Mouse (Mus musculus) kidney, postnatal 0 days (tissue): Measurements from ENCODE around the gene Crip3. TPM values are rescaled to one million over a fixed set of nuclear protein-coding genes. Genes with fewer than 3 reads are reported as not detected.
A peak's percentile ranks its signal among the peaks of the same experiment; 100 is the strongest.

Source experiments
- ATAC-seq: fragments of 200-750 bp; cut with Nextera tagmentation; replicated peaks from 2 replicates; pipeline ENCODE4 v1.8.0; 2017; ENCODE audit warnings: low read depth, moderate number of reproducible peaks, moderate TSS enrichment, moderate library complexity; ENCODE audit not compliant: low FRiP score
- DNase-seq: peaks from one replicate; pipeline ENCODE4 v3.0.0-alpha.2; 2016; ENCODE audit warnings: low spot score
- H3K27ac ChIP-seq: fragments of 300-500 bp; sonication (generic); 2 replicates; pipeline ENCODE4 v1.5.1; 2014; ENCODE audit warnings: mild to moderate bottlenecking
- H3K27me3 ChIP-seq: fragments of 300-500 bp; sonication (generic); 2 replicates; pipeline ENCODE4 v1.6.1; 2014; ENCODE audit warnings: low read length, mixed read lengths; ENCODE audit not compliant: insufficient read depth
- H3K36me3 ChIP-seq: fragments of 300-500 bp; sonication (generic); 2 replicates; pipeline ENCODE4 v1.6.1; 2014; ENCODE audit warnings: low read length, mixed read lengths; ENCODE audit not compliant: insufficient read depth
- H3K4me1 ChIP-seq: fragments of 300-500 bp; sonication (generic); replicated peaks from 2 replicates; pipeline ENCODE4 v1.6.1; 2014; ENCODE audit warnings: antibody characterized with exemption, low read length, mixed read lengths; ENCODE audit not compliant: insufficient read depth
- H3K4me2 ChIP-seq: fragments of 300-500 bp; sonication (generic); 2 replicates; pipeline ENCODE4 v1.6.1; 2014; ENCODE audit warnings: mild to moderate bottlenecking, low read length, moderate library complexity, mixed read lengths
- H3K4me3 ChIP-seq: fragments of 300-500 bp; sonication (generic); replicated peaks from 2 replicates; pipeline ENCODE4 v1.5.1; 2014; ENCODE audit warnings: low read depth, low read length
- H3K9ac ChIP-seq: fragments of 300-500 bp; sonication (generic); 2 replicates; pipeline ENCODE4 v1.6.1; 2014; ENCODE audit warnings: low read depth, low read length
- H3K9me3 ChIP-seq: fragments of 300-500 bp; sonication (generic); replicated peaks from 2 replicates; pipeline ENCODE4 v1.6.1; 2016; ENCODE audit warnings: low read length, inconsistent platforms, mixed read lengths
- CTCF ChIP-seq: IDR thresholded peaks from 2 replicates; pipeline ENCODE4 v1.5.1; 2016; ENCODE audit warnings: antibody characterized with exemption, low read depth, mild to moderate bottlenecking, moderate library complexity
- WGBS: fragments of 180-500 bp; shearing (Covaris S2); extraction: QIAGEN DNeasy Blood & Tissue Kit; methylation state at CpG from one replicate; pipeline ENCODE4 v1.1.7; 2014; 5-methylcytosine and 5-hydroxymethylcytosine counted together
- polyA plus RNA-seq: library from polyadenylated mRNA; unstranded; fragments of >200 nt; fragmentation: Nextera tagmentation; extraction: Ambion mirVana; gene quantifications from 2 replicates; pipeline ENCODE4 v1.2.1, GENCODE M21; 2015

The Crip3 gene
- polyA plus RNA-seq, 1 experiment from 2014 or later, result 0.34 TPM

DNA sequence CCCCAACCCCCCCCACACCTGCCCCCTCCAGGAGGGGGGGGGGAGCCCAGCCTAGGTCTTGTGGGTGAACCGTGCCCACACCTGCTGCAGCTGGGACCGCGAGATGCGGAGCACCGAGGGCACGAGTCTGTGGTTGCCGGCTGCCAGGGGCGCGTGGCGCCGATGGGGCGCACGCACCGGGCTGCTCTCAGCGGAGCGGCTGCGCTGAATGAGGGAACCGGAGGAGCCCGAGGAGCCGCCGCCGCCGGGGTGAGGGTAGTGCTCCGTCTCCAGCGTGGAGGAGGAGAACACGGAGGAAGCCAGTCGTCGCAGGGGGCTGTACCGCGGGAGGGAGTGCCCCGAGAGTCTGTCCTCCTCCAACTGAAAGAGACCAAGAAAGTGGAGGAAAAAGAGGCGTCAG, 31.9 kb downstream of the Crip3 start:
- no peak; the same call in 1 of the 2 replicates for ATAC-seq
- H3K4me1 ChIP-seq, result peaks cover 8% of the 10 kb centered on the region; the same call in 1 of the 2 replicates
- H3K4me3 ChIP-seq, result peak overlapping the region; percentile 16
- TF ChIP-seq CTCF, result no peak
- no peaks in the 10 kb centered on the region for H3K9me3 ChIP-seq
- H3K27ac ChIP-seq, result no peak overlapping the region
- peak overlapping the region; percentile 44; the same call in 1 of the 2 replicates for H3K9ac ChIP-seq
- peaks cover 26% of the 10 kb centered on the region for H3K27me3 ChIP-seq
- no peaks in the 10 kb centered on the region for H3K36me3 ChIP-seq
- peak overlapping the region; percentile 51 for H3K4me2 ChIP-seq
- WGBS, result under 1% methylated on average over 31 of the region's 32 CpGs
- DNase-seq, result peak; percentile 26

DNA sequence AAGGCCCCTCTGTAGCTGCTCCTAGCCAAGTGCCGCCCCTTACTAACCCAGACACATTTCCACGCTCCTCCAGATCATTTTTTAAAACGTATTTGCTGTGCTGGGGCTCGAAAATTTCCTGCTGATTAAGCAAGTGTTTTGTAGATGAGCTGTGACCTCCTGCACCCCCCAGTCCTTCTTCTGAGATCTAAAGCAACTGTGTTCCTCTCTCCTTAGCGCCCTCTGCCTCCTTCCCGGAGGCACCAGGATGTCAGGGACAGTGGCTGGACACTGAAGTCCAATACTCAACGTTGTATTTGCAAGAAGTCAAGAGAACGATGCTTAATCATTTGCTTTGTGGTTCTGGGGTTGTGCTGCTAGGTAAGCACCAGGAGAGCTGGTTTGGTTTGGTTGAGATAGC, 32.6 kb downstream of the Crip3 start:
- DNase-seq, result peak; percentile 45

DNA sequence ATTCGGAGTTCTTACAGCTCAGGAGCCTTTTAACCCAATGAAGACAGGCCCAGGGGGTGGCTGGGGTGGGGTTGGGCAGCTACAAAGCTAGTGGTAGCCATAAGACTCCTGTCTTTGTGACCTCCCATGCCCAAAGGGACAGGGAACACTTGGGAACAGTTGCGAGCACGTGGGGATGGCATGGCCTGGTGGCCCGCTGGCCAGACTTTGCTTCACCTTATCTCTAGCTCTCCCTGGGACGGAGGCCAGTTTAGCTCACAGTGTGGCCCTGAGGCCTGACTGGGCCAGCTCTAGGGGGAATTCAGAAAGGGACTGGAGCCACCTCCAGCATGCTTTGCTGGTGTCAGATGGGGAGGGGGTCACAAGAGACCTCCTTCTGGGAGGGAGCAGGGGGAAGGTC, 33.5 kb downstream of the Crip3 start:
- no peaks in the 10 kb centered on the region for H3K36me3 ChIP-seq
- WGBS, result 83% methylated on average over 5 of the region's 5 CpGs
- peaks cover 19% of the 10 kb centered on the region for H3K27me3 ChIP-seq
- H3K4me2 ChIP-seq, result no peak overlapping the region
- no peak overlapping the region for H3K4me3 ChIP-seq
- ATAC-seq (no peak), DNase-seq (no peak)
- no peak for TF ChIP-seq CTCF
- H3K27ac ChIP-seq, result no peak overlapping the region
- H3K9ac ChIP-seq, result no peak overlapping the region
- peaks cover 8% of the 10 kb centered on the region; the same call in 1 of the 2 replicates for H3K4me1 ChIP-seq
- H3K9me3 ChIP-seq, result no peaks in the 10 kb centered on the region

More for the DNA sequence above, 32.6 kb downstream of the Crip3 start:
- peak; percentile 46 for TF ChIP-seq CTCF
- Histone ChIP-seq H3K4me1 (peaks cover 8% of the 10 kb centered on the region; the same call in 1 of the 2 replicates), H3K27me3 (peaks cover 24% of the 10 kb centered on the region), H3K4me2 (peak overlapping the region; percentile 51), H3K36me3 (no peaks in the 10 kb centered on the region), H3K9ac (no peak overlapping the region), H3K9me3 (no peaks in the 10 kb centered on the region), H3K4me3 (peak overlapping the region; percentile 16; the same call in 1 of the 2 replicates), H3K27ac (no peak overlapping the region)
- ATAC-seq, result no peak
- WGBS, result 8% methylated on average over 8 of the region's 8 CpGs

DNA sequence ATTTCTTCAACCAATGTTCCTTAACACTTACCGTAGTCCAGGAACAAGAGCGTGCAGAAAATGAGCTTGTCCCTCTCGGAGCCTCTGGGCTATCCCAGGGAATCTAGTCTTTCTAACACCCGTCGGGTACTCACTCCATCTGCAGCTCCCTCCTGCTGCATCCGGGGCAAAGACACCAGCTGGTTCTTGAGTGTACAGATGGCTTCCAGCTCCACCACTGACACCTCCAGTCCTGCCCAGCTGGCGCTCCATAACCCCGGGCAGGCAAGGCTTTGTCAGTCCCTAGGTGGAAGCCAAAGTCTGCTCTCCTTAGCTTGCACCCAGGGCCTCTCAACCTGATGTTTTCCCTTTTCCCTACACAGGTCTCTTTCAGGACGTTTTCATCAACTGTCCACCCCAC, 39.1 kb downstream of the Crip3 start:
- no peak for ATAC-seq
- WGBS, result 68% methylated on average over 9 of the region's 9 CpGs
- Histone ChIP-seq H3K4me3 (no peak overlapping the region), H3K27ac (no peak overlapping the region), H3K9me3 (no peaks in the 10 kb centered on the region), H3K9ac (no peak overlapping the region), H3K4me1 (no peaks in the 10 kb centered on the region), H3K4me2 (no peak overlapping the region), H3K36me3 (no peaks in the 10 kb centered on the region), H3K27me3 (0 out of 2 replicates have a peak, but pooled peaks cover 3% of the 10 kb centered on the region)
- no peak for TF ChIP-seq CTCF
- no peak for DNase-seq

DNA sequence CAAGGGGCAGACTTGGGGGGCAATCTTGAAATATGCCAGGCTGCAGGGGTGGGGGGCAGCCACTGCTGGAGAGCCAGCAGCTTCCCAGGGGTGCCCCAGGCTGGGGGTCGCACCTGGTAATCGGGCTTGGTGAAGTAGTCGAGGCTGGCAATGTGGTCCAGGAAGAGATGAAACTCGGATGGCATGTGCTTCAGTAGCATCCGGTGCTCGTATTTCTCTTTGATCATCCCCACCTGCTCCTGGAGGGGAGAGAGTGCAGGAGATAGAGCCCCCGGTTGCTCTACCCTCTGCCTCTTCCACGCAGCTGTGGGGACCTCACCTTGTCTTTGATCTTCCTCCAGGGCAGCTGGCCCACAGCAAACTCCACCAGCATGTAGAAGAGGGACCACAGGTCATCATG, 47.9 kb downstream of the Crip3 start:
- Histone ChIP-seq H3K36me3 (no peaks in the 10 kb centered on the region), H3K9ac (no peak overlapping the region), H3K4me1 (no peaks in the 10 kb centered on the region), H3K27me3 (no peaks in the 10 kb centered on the region), H3K27ac (no peak overlapping the region), H3K4me3 (no peak overlapping the region), H3K9me3 (no peaks in the 10 kb centered on the region), H3K4me2 (no peak overlapping the region)
- 47% methylated on average over 8 of the region's 8 CpGs for WGBS
- TF ChIP-seq CTCF, result no peak
- ATAC-seq (no peak), DNase-seq (no peak)

DNA sequence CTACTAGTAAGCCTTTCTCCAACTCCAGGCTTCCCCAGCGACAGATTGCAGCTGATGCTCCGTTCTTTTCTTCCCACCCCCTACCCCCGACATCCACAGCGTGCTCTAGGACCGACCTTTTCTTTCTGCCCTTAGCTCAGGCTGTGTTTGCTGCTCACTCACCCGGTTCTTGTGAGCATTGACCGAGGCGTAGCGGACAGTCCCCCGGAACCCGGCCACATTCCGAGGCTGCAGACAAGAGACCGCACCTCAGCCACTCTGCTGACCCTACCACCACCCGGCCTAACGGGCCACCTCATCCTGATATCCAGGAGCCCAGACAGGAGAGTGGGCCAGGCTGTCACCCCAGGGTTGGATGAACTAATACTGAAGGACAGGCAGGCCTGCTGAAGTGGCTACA, 48.6 kb downstream of the Crip3 start:
- peak; percentile 29; the same call in 1 of the 2 replicates for ATAC-seq
- no peaks in the 10 kb centered on the region for H3K9me3 ChIP-seq
- H3K9ac ChIP-seq, result no peak overlapping the region
- no peak overlapping the region for H3K4me3 ChIP-seq
- DNase-seq, result no peak
- H3K4me2 ChIP-seq, result no peak overlapping the region
- H3K4me1 ChIP-seq, result no peaks in the 10 kb centered on the region
- no peaks in the 10 kb centered on the region for H3K36me3 ChIP-seq
- 40% methylated on average over 15 of the region's 15 CpGs for WGBS
- no peak overlapping the region for H3K27ac ChIP-seq
- H3K27me3 ChIP-seq, result no peaks in the 10 kb centered on the region
- TF ChIP-seq CTCF, result no peak

Other genes with a start within 250 kb of the Crip3 start
- gene Polh, start 226.3 kb upstream of the Crip3 start, polyA plus RNA-seq, result 10.5 and 11.1 TPM in 2 replicates
- gene Xpo5, start 226.1 kb upstream of the Crip3 start, polyA plus RNA-seq, result 23.3 and 26.7 TPM in 2 replicates
- 73.5 and 79.4 TPM in 2 replicates for gene Polr1c, start 180.9 kb upstream of the Crip3 start, polyA plus RNA-seq
- gene Yipf3, start 180.8 kb upstream of the Crip3 start, polyA plus RNA-seq, result 112 and 117 TPM in 2 replicates
- 0.91 and 0.93 TPM in 2 replicates for gene Lrrc73, start 175.4 kb upstream of the Crip3 start, polyA plus RNA-seq
- gene Tjap1, start 145.9 kb upstream of the Crip3 start, polyA plus RNA-seq, result 28.2 and 28.4 TPM in 2 replicates
- gene Dlk2, start 131.5 kb upstream of the Crip3 start, polyA plus RNA-seq, result 0.55 and 0.88 TPM in 2 replicates
- 4.8 and 5.4 TPM in 2 replicates for gene Abcc10, start 100.6 kb upstream of the Crip3 start, polyA plus RNA-seq
- gene Zfp318, start 45.2 kb upstream of the Crip3 start, polyA plus RNA-seq, result 6.3 and 7.6 TPM in 2 replicates
- 1.6 and 1.9 TPM in 2 replicates for gene Slc22a7, start 9.5 kb downstream of the Crip3 start, polyA plus RNA-seq
- 0.10 and 0.11 TPM in 2 replicates for gene Ttbk1, start 58.7 kb downstream of the Crip3 start, polyA plus RNA-seq
- 31.8 and 32.7 TPM in 2 replicates for gene Dnph1, start 67.8 kb downstream of the Crip3 start, polyA plus RNA-seq
- gene Cul9, start 117.5 kb downstream of the Crip3 start, polyA plus RNA-seq, result 6.0 and 6.5 TPM in 2 replicates
- 5.5 and 6.0 TPM in 2 replicates for gene Srf, start 127.2 kb downstream of the Crip3 start, polyA plus RNA-seq
- 94.0 and 103 TPM in 2 replicates for gene Ptk7, start 200.6 kb downstream of the Crip3 start, polyA plus RNA-seq
- 47.6 and 50.4 TPM in 2 replicates for gene Klc4, start 217.1 kb downstream of the Crip3 start, polyA plus RNA-seq
- gene Mrpl2, start 217.3 kb downstream of the Crip3 start, polyA plus RNA-seq, result 144 and 157 TPM in 2 replicates
- gene Cul7, start 221.4 kb downstream of the Crip3 start, polyA plus RNA-seq, result 29.0 and 33.3 TPM in 2 replicates
- 44.4 and 47.2 TPM in 2 replicates for gene Rrp36, start 245.4 kb downstream of the Crip3 start, polyA plus RNA-seq
- 131 and 135 TPM in 2 replicates for gene Mea1, start 249.9 kb downstream of the Crip3 start, polyA plus RNA-seq